In the genomic region with DNA sequence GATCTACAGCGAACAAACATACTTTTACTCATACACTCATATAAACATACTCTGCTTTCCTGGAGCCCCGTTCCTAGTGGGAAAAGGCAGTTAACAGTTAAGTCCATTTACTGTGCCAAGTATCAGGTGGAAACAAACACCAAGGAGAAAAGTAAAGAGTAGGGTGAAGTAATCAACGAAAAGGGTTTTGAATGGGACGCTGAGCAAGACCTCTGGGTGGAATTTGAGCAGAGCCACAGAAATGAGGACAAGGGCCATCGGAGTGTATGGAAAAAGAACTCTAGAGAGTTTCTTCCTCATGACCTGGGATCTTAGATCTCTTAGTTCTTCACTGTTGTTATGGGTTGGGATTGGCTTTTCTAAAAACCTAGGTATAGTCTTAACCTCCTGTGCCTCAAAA, we compare ENCODE assay signal across 19 mouse cellular contexts. TPM values are rescaled to one million over a fixed set of nuclear protein-coding genes. Genes with fewer than 3 reads are reported as not detected.
A peak's percentile ranks its signal among the peaks of the same experiment; 100 is the strongest.
DNase-seq lines count a peak whose midpoint lies in the region; ATAC-seq and TF ChIP-seq lines count a peak whose summit lies in the region.
"Had no signal": no experiment of that assay in that cellular context is flagged by ENCODE, and none has a peak within 500 bp of the region (broad histone marks: within the 10 kb centered on the region; RNA-seq: fewer than 3 reads in every experiment).

No protein-coding gene starts in this region.

- no peak overlapping the region for H3K4me3 ChIP-seq in heart, embryonic 11.5 days (ENCODE audit: low read depth, low read length)
- H3K4me3 ChIP-seq in liver, embryonic 12.5 days, result no peak overlapping the region
- no peak overlapping the region for H3K4me3 ChIP-seq in liver, postnatal 0 days (ENCODE audit: low read depth, low read length)
- H3K4me3 ChIP-seq: embryonic facial prominence, embryonic 10.5 days; embryonic facial prominence, embryonic 12.5 days; forebrain, embryonic 13.5 days; forebrain, embryonic 15.5 days had no signal

- no peaks in the 10 kb centered on the region for H3K27me3 ChIP-seq in heart, embryonic 11.5 days (ENCODE audit: control insufficient read depth, insufficient read depth, low read length)
- H3K27me3 ChIP-seq in liver, embryonic 12.5 days (replicated peaks), result no peaks in the 10 kb centered on the region
- H3K27me3 ChIP-seq in liver, postnatal 0 days (ENCODE audit: insufficient read depth, low read length), result no peaks in the 10 kb centered on the region
- H3K27me3 ChIP-seq: CH12.LX; forebrain, embryonic 13.5 days; forebrain, embryonic 15.5 days; Patski had no signal

- DNase-seq in heart, adult 11 months, result peak; percentile 51
- no peak for DNase-seq in heart, adult 8-10 months (ENCODE audit: low spot score)
- DNase-seq in heart, adult 9 months (ENCODE audit: low spot score in 2 of 2), result no peak
- DNase-seq in liver, postnatal 0 days, result no peak
- DNase-seq: adrenal gland, postnatal 14 days; B cell, adult 2 months; cerebellum, adult 2 months; cerebellum, postnatal 25 days had no signal

- no peak for TF ChIP-seq CTCF in liver, postnatal 0 days (IDR thresholded peaks at IDR 0.05; ENCODE audit: low read depth)

- H3K9ac ChIP-seq in heart, embryonic 11.5 days (ENCODE audit: low read depth, low read length), result no peak overlapping the region
- H3K9ac ChIP-seq in liver, embryonic 12.5 days, result no peak overlapping the region
- H3K9ac ChIP-seq in liver, postnatal 0 days (replicated peaks), result no peak overlapping the region
- H3K9ac ChIP-seq: embryonic facial prominence, embryonic 12.5 days; forebrain, embryonic 13.5 days; forebrain, embryonic 15.5 days had no signal

- TF ChIP-seq EP300 in liver, postnatal 0 days (IDR thresholded peaks at IDR 0.05; ENCODE audit: low read depth), result no peak

- H3K36me3 ChIP-seq in heart, embryonic 11.5 days (ENCODE audit: control insufficient read depth, insufficient read depth, low read length), result no peaks in the 10 kb centered on the region
- H3K36me3 ChIP-seq in liver, embryonic 12.5 days, result peaks cover 8% of the 10 kb centered on the region; the same call in 1 of the 2 replicates
- no peaks in the 10 kb centered on the region for H3K36me3 ChIP-seq in liver, postnatal 0 days (replicated peaks; ENCODE audit: insufficient read depth, low read length)
- H3K36me3 ChIP-seq: embryonic facial prominence, embryonic 12.5 days; forebrain, embryonic 15.5 days had no signal

- no peaks in the 10 kb centered on the region for H3K9me3 ChIP-seq in heart, embryonic 11.5 days (replicated peaks; ENCODE audit: control insufficient read depth, low read length)
- H3K9me3 ChIP-seq in liver, embryonic 12.5 days (replicated peaks), result no peaks in the 10 kb centered on the region
- H3K9me3 ChIP-seq in liver, postnatal 0 days (ENCODE audit: low read length), result no peaks in the 10 kb centered on the region
- H3K9me3 ChIP-seq: embryonic facial prominence, embryonic 10.5 days; embryonic facial prominence, embryonic 12.5 days; forebrain, embryonic 13.5 days; forebrain, embryonic 15.5 days; G1E had no signal

- ATAC-seq in heart, embryonic 11.5 days (replicated peaks; ENCODE audit: insufficient number of reproducible peaks, low FRiP score, low TSS enrichment), result no peak
- ATAC-seq in liver, embryonic 12.5 days, result no peak
- ATAC-seq in liver, postnatal 0 days, result no peak
- ATAC-seq: activated CD4-positive, CD25-positive, alpha-beta regulatory T cell, adult 4 months; CD4-positive, CD25-positive, alpha-beta regulatory T cell, adult 4 months; forebrain, embryonic 13.5 days; forebrain, embryonic 15.5 days; Patski had no signal

- WGBS in heart, embryonic 11.5 days (ENCODE audit: insufficient replicate concordance), result 91% methylated on average over 5 of the region's 5 CpGs
- 82% methylated on average over 5 of the region's 5 CpGs for WGBS in liver, embryonic 12.5 days (ENCODE audit: insufficient replicate concordance)
- 76% methylated on average over 5 of the region's 5 CpGs for WGBS in liver, postnatal 0 days (ENCODE audit: insufficient replicate concordance)

- peak overlapping the region; percentile 54; the same call in 1 of the 2 replicates for H3K27ac ChIP-seq in heart, embryonic 11.5 days (ENCODE audit: low read depth, low read length)
- 0 out of 2 replicates have a peak overlapping the region, but pooled peaks have one; percentile 75 for H3K27ac ChIP-seq in liver, embryonic 12.5 days
- no peak overlapping the region for H3K27ac ChIP-seq in liver, postnatal 0 days (ENCODE audit: low read depth)
- H3K27ac ChIP-seq: embryonic facial prominence, embryonic 10.5 days; embryonic facial prominence, embryonic 12.5 days; forebrain, embryonic 13.5 days; forebrain, embryonic 15.5 days had no signal

- peaks cover 12% of the 10 kb centered on the region for H3K4me1 ChIP-seq in heart, embryonic 11.5 days (ENCODE audit: control insufficient read depth, insufficient read depth, low read length)
- H3K4me1 ChIP-seq in liver, embryonic 12.5 days, result peaks cover 47% of the 10 kb centered on the region
- H3K4me1 ChIP-seq in liver, postnatal 0 days (ENCODE audit: insufficient read depth), result peaks cover 17% of the 10 kb centered on the region
- H3K4me1 ChIP-seq: embryonic facial prominence, embryonic 12.5 days; forebrain, embryonic 13.5 days had no signal

- no peak overlapping the region for H3K4me2 ChIP-seq in heart, embryonic 11.5 days
- H3K4me2 ChIP-seq in liver, embryonic 12.5 days, result 0 out of 2 replicates have a peak overlapping the region, but pooled peaks have one; percentile 21
- no peak overlapping the region for H3K4me2 ChIP-seq in liver, postnatal 0 days (ENCODE audit: low read depth, low read length)
- H3K4me2 ChIP-seq: embryonic facial prominence, embryonic 12.5 days; forebrain, embryonic 13.5 days; forebrain, embryonic 15.5 days had no signal

RNA-seq across cellular contexts. Expression of a gene that starts 3.4 kb away (rescaled TPM):
- 10 to 100 TPM; 35.4 to 53.6 (median 45.5) TPM for total RNA-seq in heart, adult 8-10 months (2022)
- 35.4 and 42.6 TPM in 2 replicates for polyA plus RNA-seq in heart, embryonic 11.5 days (2014; fragmentation: Nextera tagmentation; extraction: Ambion mirVana)
- 35.3 and 36.7 TPM in 2 replicates for polyA plus RNA-seq in liver, embryonic 12.5 days (2016; fragmentation: Nextera tagmentation; extraction: Ambion mirVana)
- polyA plus RNA-seq in liver, postnatal 0 days (2015; fragmentation: Nextera tagmentation; extraction: Ambion mirVana), result 17.0 and 17.1 TPM in 2 replicates
